Mouse (Mus musculus) liver, embryonic 15.5 days (tissue): ENCODE measurements around the gene Clec11a. TPM values are rescaled to one million over a fixed set of nuclear protein-coding genes. Genes with fewer than 3 reads are reported as not detected.

Source experiments
- ATAC-seq: fragments of 200-750 bp; cut with Nextera tagmentation; 2 replicates; pipeline ENCODE4 v1.8.0; 2017; ENCODE audit warnings: moderate number of reproducible peaks, mild to moderate bottlenecking, moderate library complexity; ENCODE audit not compliant: insufficient read depth
- H3K27ac ChIP-seq: fragments of 300-500 bp; sonication (generic); replicated peaks from 2 replicates; pipeline ENCODE4 v1.5.1; 2015; ENCODE audit warnings: mild to moderate bottlenecking, inconsistent platforms
- H3K27me3 ChIP-seq: fragments of 300-500 bp; sonication (generic); 2 replicates; pipeline ENCODE4 v1.6.1; 2015; ENCODE audit warnings: mild to moderate bottlenecking, inconsistent platforms
- H3K36me3 ChIP-seq: fragments of 300-500 bp; sonication (generic); replicated peaks from 2 replicates; pipeline ENCODE4 v1.6.1; 2015; ENCODE audit warnings: moderate library complexity, mild to moderate bottlenecking, inconsistent platforms
- H3K4me1 ChIP-seq: fragments of 300-500 bp; sonication (generic); replicated peaks from 2 replicates; pipeline ENCODE4 v1.6.1; 2015; ENCODE audit warnings: inconsistent platforms
- H3K4me2 ChIP-seq: fragments of 300-500 bp; sonication (generic); 2 replicates; pipeline ENCODE4 v1.6.1; 2015; ENCODE audit warnings: moderate library complexity, mild to moderate bottlenecking, inconsistent platforms
- H3K4me3 ChIP-seq: fragments of 300-500 bp; sonication (generic); replicated peaks from 2 replicates; pipeline ENCODE4 v1.5.1; 2015; ENCODE audit warnings: mild to moderate bottlenecking, inconsistent platforms
- H3K9ac ChIP-seq: fragments of 300-500 bp; sonication (generic); 2 replicates; pipeline ENCODE4 v1.6.1; 2015; ENCODE audit warnings: moderate library complexity, mild to moderate bottlenecking, inconsistent platforms
- H3K9me3 ChIP-seq: fragments of 300-500 bp; sonication (generic); replicated peaks from 2 replicates; pipeline ENCODE4 v1.6.1; 2016; ENCODE audit warnings: inconsistent platforms
- WGBS: fragments of 180-500 bp; shearing (Covaris S2); methylation state at CpG from one replicate; pipeline ENCODE4 v1.1.7; 2015; ENCODE audit warnings: mixed read lengths; ENCODE audit not compliant: insufficient replicate concordance; 5-methylcytosine and 5-hydroxymethylcytosine counted together
- polyA plus RNA-seq: library from polyadenylated mRNA; unstranded; fragments of >200 nt; fragmentation: Nextera tagmentation; extraction: Ambion mirVana; gene quantifications from 2 replicates; pipeline ENCODE4 v1.2.1, GENCODE M21; 2015

Clec11a gene
- polyA plus RNA-seq, 1 experiment from 2014 or later: 0.63 TPM

- ATAC-seq: no peak
- no peaks in the 10 kb centered on the region for H3K4me1 ChIP-seq
- H3K36me3 ChIP-seq: no peaks in the 10 kb centered on the region
- H3K9ac ChIP-seq: no peak overlapping the region
- peaks cover 13% of the 10 kb centered on the region for H3K27me3 ChIP-seq
- no peaks in the 10 kb centered on the region for H3K9me3 ChIP-seq
- 48% methylated on average over 10 of the region's 10 CpGs for WGBS
- H3K27ac ChIP-seq: no peak overlapping the region
- H3K4me2 ChIP-seq: no peak overlapping the region
- H3K4me3 ChIP-seq: no peak overlapping the region
Measured at GRCm38 (mm10) chr7:44276461-44277249, 30.0 kb downstream of the Clec11a start.

- WGBS: 64% methylated on average over 3 of the region's 3 CpGs
- no peak overlapping the region for H3K4me2 ChIP-seq
Measured at GRCm38 (mm10) chr7:44275546-44275945, 31.2 kb downstream of the Clec11a start.

DNA sequence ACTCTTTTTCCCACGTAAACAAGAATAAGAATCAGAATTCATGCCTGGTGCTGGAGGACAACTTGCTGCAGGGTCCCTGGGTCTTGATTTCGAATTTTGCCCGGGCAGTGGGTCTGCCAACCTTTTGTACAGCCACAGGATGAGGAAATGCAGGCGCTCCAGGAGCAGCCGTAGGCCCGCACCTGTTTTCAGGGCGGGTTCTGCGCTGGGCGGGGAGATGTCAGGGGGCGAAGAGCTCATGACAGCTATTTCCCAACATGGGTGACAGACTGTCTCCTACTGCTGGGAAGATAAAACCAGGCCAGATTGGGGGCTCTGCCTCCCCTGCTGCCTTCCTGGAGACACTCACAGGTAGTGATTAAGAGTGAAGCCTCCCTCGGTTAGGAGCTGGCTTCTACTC lies 32.6 kb downstream of the Clec11a start:
- Histone ChIP-seq H3K9me3 (no peaks in the 10 kb centered on the region), H3K36me3 (no peaks in the 10 kb centered on the region), H3K9ac (no peak overlapping the region), H3K4me1 (no peaks in the 10 kb centered on the region), H3K4me3 (no peak overlapping the region), H3K4me2 (no peak overlapping the region), H3K27ac (no peak overlapping the region), H3K27me3 (peaks cover 13% of the 10 kb centered on the region)
- no peak for ATAC-seq
- 36% methylated on average over 11 of the region's 11 CpGs for WGBS

More at GRCm38 (mm10) chr7:44275546-44275945, 31.2 kb downstream of the Clec11a start:
- no peaks in the 10 kb centered on the region for H3K9me3 ChIP-seq
- no peak overlapping the region for H3K9ac ChIP-seq
- H3K4me3 ChIP-seq: no peak overlapping the region
- no peak overlapping the region for H3K27ac ChIP-seq
- ATAC-seq: no peak
- no peaks in the 10 kb centered on the region for H3K4me1 ChIP-seq
- H3K36me3 ChIP-seq: no peaks in the 10 kb centered on the region
- peaks cover 13% of the 10 kb centered on the region for H3K27me3 ChIP-seq

GRCm38 (mm10) chr7:44273446-44273845 lies 33.3 kb downstream of the Clec11a start:
- Histone ChIP-seq H3K4me3 (no peak overlapping the region), H3K9ac (no peak overlapping the region), H3K4me1 (no peaks in the 10 kb centered on the region), H3K27me3 (peaks cover 13% of the 10 kb centered on the region), H3K4me2 (no peak overlapping the region), H3K9me3 (no peaks in the 10 kb centered on the region), H3K27ac (no peak overlapping the region), H3K36me3 (no peaks in the 10 kb centered on the region)
- ATAC-seq: no peak
- 44% methylated on average over 7 of the region's 7 CpGs for WGBS

GRCm38 (mm10) chr7:44272546-44272945 lies 34.2 kb downstream of the Clec11a start:
- WGBS: 55% methylated on average over 7 of the region's 7 CpGs
- no peak overlapping the region for H3K4me2 ChIP-seq
- H3K36me3 ChIP-seq: no peaks in the 10 kb centered on the region
- H3K27ac ChIP-seq: no peak overlapping the region
- peaks cover 13% of the 10 kb centered on the region for H3K27me3 ChIP-seq
- H3K9ac ChIP-seq: no peak overlapping the region
- no peaks in the 10 kb centered on the region for H3K9me3 ChIP-seq
- no peak for ATAC-seq
- H3K4me3 ChIP-seq: no peak overlapping the region
- no peaks in the 10 kb centered on the region for H3K4me1 ChIP-seq

GRCm38 (mm10) chr7:44271309-44271708 lies 35.4 kb downstream of the Clec11a start:
- 54% methylated on average over 2 of the region's 2 CpGs for WGBS
- Histone ChIP-seq H3K9ac (no peak overlapping the region), H3K27ac (no peak overlapping the region), H3K4me2 (no peak overlapping the region), H3K27me3 (peaks cover 13% of the 10 kb centered on the region), H3K4me1 (no peaks in the 10 kb centered on the region), H3K4me3 (no peak overlapping the region), H3K36me3 (no peaks in the 10 kb centered on the region), H3K9me3 (no peaks in the 10 kb centered on the region)
- no peak for ATAC-seq

GRCm38 (mm10) chr7:44269397-44269796 lies 37.3 kb downstream of the Clec11a start:
- Histone ChIP-seq H3K4me2 (no peak overlapping the region), H3K4me3 (no peak overlapping the region), H3K27me3 (peaks cover 15% of the 10 kb centered on the region), H3K9ac (no peak overlapping the region), H3K36me3 (no peaks in the 10 kb centered on the region), H3K4me1 (no peaks in the 10 kb centered on the region), H3K9me3 (no peaks in the 10 kb centered on the region), H3K27ac (no peak overlapping the region)
- no peak for ATAC-seq
- WGBS: 49% methylated on average over 2 of the region's 2 CpGs

DNA sequence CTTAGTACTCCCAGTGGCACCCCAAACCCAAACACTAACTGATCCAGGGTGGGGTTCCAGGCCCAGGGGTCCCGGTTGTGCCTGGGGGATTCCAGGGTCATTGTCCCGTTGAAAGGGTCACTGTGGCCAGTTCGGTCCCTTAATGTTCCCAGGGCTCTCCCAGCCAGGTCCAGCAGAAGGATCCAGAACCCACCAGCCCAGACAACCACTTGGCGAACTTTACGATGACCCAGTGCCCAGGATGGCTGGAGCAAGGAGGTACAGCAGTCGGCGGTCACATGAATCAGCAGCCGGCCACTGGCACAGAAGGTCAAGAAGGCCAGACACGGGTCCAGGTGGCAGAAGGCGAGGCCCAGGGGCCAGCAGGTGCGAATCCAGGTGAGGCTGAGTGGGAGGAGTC lies 38.6 kb downstream of the Clec11a start:
- Histone ChIP-seq H3K27ac (no peak overlapping the region), H3K36me3 (no peaks in the 10 kb centered on the region), H3K4me2 (no peak overlapping the region), H3K27me3 (peaks cover 17% of the 10 kb centered on the region), H3K9me3 (no peaks in the 10 kb centered on the region), H3K4me3 (no peak overlapping the region), H3K9ac (no peak overlapping the region), H3K4me1 (peaks cover 3% of the 10 kb centered on the region)
- WGBS: 62% methylated on average over 11 of the region's 11 CpGs
- no peak for ATAC-seq

- Histone ChIP-seq H3K9ac (no peak overlapping the region), H3K27me3 (peaks cover 42% of the 10 kb centered on the region), H3K4me1 (peaks cover 6% of the 10 kb centered on the region), H3K27ac (no peak overlapping the region), H3K4me2 (peak overlapping the region; percentile 13; the same call in 1 of the 2 replicates), H3K36me3 (no peaks in the 10 kb centered on the region), H3K9me3 (no peaks in the 10 kb centered on the region), H3K4me3 (no peak overlapping the region)
- no peak; the same call in 1 of the 2 replicates for ATAC-seq
- 3% methylated on average over 34 of the region's 34 CpGs for WGBS
Measured at GRCm38 (mm10) chr7:44262791-44263643, 43.7 kb downstream of the Clec11a start.

- Histone ChIP-seq H3K27me3 (peaks cover 42% of the 10 kb centered on the region), H3K9me3 (no peaks in the 10 kb centered on the region), H3K27ac (no peak within 1 kb of the TSS), H3K4me2 (no peak within 1 kb of the TSS), H3K4me3 (no peak within 1 kb of the TSS), H3K4me1 (peaks cover 6% of the 10 kb centered on the region), H3K9ac (no peak within 1 kb of the TSS), H3K36me3 (no peaks in the 10 kb centered on the region)
- no peak for ATAC-seq
- 40% methylated on average over 5 of the region's 5 CpGs for whole genome bisulfite sequencing
Measured at GRCm38 (mm10) chr7:44261147-44261546, 45.6 kb downstream of the Clec11a start, which contains the start of gene Gm15517. TSS of gene Gm15517 (plus strand) at chr7:44261447.

DNA sequence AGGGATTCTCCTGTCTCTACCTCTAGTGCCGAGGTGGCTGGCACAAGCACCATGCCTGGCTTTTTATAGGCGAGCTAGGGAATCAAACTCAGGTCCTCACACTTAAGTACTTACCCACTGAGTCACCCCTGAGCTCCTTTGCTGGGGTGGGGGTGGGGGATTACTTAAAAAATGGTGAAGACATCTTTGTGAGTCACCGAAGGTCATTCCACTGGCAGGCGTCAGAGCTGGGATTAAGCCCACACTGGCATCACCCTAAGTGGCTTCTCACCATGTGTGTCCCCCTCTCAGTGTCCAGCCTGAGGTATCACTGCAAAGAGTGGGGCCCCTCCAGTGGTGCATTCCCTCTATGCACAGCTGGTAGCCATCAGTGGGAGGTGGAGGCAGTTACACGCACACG lies 46.3 kb downstream of the Clec11a start:
- 56% methylated on average over 6 of the region's 6 CpGs for WGBS

More for the DNA sequence above, 46.3 kb downstream of the Clec11a start:
- Histone ChIP-seq H3K36me3 (no peaks in the 10 kb centered on the region), H3K9ac (no peak overlapping the region), H3K27ac (no peak overlapping the region), H3K4me3 (no peak overlapping the region), H3K4me2 (no peak overlapping the region), H3K9me3 (no peaks in the 10 kb centered on the region), H3K4me1 (peaks cover 6% of the 10 kb centered on the region), H3K27me3 (peaks cover 42% of the 10 kb centered on the region)
- no peak for ATAC-seq
